Mouse (Mus musculus) layer of hippocampus, postnatal 36 days (tissue): ENCODE measurements around the gene Itgam. TPM values are rescaled to one million over a fixed set of nuclear protein-coding genes. Genes with fewer than 3 reads are reported as not detected.

Source experiments
- DNase-seq, 2 experiments: peaks; one replicate each; pipeline ENCODE4 v3.0.0; 2022
- total RNA-seq, 2 experiments: library from RNA; stranded (reverse); gene quantifications; 2 replicates each; pipeline ENCODE4 v1.2.3; 2021

Gene Itgam
- total RNA-seq, 2 experiments from 2014 or later = 9.1 to 12.0 TPM

DNA sequence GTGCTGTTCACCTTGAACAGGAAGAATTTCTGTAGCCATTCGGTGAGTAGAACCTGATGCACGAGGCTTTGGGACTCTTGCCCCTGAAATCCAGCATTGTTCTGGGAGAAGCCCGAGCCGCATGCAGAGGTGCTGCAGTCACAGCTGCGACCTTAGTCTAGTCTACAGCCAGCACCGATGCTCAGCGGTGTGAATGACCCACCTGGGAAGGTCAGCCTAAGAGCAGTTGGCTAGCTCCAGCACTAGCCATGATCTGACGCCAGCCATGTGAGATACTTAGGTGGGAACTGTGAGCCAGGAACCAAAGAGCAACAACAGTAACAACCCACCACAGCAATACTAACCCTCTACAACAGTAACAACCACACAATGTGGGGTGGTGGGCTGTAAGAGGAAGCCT, 4.6 kb upstream of the Itgam start:
- DNase-seq = no peak

DNA sequence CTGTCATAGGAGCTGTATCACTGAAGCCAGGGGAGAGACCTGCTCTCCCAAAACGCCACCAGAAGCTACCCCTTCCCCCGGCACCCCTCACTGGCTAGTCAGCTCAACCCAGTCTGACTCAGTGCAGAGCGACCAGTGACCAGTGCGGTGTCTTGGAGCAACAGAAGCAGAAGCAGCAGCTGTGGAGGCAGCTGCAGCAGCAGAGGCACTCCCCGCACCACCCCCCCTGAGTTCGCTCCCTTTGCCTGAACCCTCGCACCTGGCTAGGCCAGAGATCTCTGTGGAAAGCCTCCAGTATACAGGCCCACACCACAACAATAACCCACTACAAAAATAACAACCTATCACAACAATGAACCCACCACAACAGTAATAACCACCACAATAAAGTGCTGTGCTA, 3.9 kb upstream of the Itgam start:
- DNase-seq = no peak

DNA sequence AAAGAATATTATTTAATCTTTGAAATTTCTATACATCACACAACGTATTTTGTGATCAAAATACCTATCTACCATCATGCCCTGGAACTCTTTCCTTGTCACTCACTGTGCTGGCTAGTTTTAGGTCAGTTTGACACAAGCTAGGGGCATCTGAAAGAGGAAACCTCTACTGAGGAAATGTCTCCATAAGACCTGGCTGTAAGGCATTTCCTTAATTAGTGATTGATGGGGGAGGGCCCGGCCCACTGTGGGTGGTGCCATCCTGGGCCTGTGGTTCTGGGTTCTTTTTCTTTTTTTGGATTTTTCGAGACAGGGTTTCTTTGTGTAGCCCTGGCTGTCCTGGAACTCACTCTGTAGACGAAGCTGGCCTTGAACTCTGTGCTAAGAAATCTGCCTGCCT, 3.3 kb upstream of the Itgam start:
- DNase-seq = no peak

DNA sequence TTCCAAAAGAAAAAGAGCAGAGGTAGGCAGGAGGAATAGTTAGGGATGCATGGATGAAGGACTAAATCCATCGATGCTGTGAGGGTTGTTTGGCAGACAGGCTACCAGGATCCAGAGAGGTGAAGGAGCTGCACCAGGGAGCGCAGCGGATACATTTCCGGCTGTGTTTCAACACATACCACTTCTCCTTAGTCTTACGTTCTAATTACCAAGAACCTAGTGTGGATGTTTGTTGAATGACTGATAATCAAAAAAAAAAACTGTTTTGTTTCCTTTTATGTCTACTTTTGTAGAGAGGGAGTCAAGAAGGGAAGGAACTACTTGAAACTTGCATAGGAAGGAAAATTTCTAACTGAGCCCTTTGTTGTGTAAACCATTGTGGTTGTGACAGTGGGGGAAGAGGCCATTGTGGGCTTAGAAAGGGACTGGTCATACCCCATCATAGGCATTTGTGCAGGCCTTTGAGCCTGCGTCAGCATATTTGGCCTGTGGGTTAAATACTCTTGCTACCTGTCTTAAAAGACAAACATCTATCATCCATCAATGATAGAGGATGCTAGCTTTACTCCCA, 856 bp downstream of the Itgam start:
- DNase-seq = no peak

DNA sequence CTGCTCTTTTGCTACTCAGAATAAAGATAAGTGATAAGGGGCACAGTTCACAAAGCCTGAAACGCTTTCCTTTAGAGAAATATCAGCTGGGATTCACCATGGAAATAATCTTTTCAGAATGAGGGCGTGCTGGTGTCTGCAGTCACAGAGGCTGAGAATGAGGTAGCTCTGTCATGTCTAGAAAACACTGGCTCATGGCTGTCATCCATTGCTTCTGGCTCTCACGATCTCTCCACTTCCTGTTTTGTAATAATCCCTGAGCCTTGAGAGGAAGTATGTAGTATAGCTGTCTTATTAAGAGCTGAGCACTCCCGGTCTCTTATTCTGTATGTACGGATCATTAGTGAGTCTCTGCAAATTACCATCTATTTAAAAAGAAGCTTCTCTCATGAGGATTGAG, 3.1 kb downstream of the Itgam start:
- DNase-seq = no peak

DNA sequence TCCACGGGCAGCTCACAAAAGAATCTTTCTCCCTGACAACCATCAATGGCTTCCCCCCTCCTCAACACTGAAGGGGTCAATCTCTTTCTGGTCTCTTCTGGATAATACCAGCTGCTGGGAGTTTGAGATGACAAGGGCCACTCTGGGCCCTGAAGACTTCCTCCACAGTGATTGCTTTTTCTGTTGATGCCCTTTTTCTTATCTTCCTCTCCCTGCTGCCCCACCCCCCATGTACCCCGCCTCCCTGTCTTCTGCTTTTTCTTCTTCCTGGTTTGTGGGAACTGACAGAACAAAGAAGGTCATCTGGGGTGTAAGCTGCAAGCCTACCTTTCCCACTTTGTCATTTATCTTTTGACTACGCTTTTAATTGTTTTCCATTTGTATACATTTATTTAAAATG, 5.4 kb downstream of the Itgam start:
- no peak for DNase-seq

DNA sequence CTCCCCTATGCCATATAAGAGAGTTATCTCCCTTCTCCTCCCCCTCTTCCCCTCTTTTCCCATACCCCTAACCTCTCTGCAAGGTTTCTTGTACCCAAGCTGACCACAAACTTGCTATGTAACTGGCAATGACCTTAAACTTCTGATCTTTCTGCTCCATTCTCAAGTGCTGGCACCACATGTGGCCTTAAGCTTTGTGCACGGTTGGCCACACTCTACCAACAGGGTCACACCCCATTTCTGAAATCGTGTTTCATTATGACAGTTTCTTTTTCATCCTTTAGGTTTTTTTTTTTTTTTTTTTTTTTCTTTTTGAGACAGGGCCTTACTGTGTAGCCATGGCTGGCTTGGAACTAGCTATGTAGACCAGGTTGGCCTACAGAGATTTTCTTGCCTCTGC, 7.4 kb downstream of the Itgam start:
- no peak for DNase-seq

DNA sequence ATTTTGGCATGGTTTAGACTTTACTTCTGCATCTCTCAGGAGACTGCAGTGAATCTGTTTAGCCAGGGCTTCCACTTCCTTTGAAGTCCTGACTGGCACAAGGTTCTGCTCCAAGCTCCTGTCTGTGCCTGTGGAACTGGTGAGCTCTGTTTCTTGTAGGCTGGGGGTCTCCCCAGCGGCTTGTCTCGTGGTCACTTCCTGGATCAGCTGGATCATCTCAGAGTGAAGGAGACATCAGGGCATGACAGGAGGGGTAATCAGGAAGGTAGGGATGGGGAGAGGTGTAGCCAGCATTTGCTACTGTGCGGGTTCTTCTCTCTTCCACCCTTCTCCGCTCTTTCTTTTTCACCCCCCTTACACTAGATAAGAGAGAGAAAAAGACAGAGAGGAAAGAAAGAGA, 9.4 kb downstream of the Itgam start:
- no peak for DNase-seq

DNA sequence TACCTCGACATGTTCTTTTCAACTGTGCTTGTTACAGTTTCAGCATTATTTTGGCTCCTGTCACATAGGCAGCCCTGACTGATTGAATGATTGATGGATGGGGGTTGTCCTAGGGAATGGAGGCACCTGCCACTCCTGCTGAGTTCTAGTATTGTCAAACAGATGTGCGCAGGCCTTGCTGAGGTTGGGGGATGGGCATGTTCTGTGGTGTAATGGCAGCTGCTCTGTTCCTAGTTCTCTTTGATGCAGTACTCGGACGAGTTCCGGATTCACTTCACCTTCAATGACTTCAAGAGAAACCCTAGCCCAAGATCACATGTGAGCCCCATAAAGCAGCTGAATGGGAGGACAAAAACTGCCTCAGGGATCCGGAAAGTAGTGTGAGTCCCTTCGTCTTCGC, 17.6 kb downstream of the Itgam start:
- no peak for DNase-seq

DNA sequence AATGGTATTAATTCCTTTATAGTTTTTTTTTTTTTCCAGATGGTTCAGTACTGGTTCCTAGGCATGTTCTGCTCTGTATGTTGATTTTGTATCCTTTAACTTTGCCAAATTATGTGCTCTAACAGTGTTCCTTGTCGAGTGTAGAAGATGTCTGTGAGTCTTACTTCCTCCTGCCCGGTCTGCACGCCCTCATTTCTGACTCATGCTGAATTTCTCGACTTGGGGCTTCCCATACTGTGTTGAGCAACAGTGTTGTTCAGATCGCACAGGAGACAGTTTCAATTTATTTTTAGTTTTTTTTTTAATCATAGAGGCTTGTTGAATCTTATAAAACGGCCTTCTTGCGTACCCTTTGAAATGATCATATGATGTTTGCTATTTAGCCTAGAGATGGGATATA, 26.7 kb downstream of the Itgam start:
- no peak for DNase-seq

DNA sequence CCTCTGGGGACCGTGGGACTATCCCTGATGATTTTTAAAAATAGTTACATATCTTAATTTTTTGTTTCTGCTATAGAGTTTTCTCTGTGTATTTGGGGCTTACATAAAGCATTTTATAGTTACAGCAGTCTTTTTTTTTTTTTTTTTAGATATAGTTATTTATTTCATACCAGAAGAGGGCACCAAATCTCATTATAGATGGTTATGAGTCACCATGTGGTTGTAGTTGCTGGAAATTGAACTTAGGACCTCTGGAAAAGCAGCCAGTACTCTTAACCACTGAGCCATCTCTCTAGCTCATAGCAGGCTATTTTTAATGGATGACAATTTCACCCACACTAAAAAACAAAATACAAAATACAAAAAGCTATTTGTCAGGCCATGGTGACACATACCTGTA, 35.7 kb downstream of the Itgam start:
- no peak for DNase-seq

DNA sequence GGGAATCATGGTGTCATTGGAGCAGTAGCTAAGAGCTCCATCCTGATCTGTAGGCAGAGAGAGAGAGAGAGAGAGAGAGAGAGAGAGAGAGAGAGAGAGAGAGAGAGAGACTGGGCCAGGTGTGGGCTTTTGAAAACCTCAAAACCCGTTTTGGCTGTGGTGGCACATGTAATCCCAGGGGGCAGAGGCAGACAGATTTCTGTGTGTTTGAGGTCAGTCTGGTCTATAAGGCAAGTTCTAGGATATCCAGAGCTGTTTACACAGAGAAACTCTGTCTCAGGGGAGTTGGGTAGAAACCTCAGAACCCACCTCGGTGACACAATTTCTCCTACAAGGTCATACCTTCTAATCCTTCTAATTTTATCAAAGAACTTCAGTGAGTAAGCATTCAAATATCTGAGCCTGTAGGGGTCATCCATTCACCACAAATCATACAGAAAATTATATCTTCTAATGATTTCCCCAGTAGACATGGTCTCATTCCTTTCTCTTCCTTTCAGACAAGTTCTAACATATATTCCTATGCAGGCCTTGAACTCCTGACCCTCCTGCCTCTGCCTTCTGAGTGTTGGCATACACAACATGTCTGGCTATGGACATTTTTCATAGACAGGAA, 38.4 kb downstream of the Itgam start:
- DNase-seq = no peak

DNA sequence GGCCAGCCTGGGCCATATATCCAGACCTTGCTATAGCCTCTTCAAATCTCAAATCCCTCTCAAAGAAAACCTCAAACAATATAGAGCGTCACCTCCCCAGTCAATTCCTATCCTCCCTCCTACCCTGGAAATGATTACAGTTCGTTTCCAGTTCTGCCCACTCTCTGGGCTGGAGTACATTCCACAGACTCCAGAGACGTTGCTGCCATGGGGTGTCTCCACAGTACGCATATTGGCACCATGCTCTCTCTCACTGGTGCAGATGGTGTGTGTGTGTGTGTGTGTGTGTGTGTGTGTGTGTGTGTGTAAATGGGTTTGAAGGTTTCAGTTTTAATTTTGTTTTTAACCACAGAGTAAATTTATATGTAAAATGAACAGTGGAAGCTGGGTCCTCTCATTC, 42.8 kb downstream of the Itgam start:
- peak; percentile 32 to 35 for DNase-seq

DNA sequence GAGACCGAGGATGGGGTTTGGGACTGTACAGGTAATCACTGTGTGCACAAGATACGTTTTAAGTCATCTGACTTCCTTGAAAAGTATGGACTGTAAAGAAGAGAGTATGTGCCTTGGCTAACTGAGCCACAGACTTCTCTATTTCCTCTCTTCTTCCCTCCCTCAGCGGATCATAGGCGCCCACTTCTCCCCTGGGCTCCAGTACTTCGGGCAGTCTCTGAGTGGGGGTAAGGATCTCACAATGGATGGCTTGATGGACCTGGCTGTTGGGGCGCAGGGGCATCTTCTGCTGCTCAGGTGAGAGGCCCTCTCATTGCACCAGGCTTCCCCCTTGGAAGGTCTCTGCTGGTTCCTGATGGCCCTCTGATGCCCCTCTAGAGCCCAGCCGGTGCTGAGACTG, 45.0 kb downstream of the Itgam start:
- no peak for DNase-seq

DNA sequence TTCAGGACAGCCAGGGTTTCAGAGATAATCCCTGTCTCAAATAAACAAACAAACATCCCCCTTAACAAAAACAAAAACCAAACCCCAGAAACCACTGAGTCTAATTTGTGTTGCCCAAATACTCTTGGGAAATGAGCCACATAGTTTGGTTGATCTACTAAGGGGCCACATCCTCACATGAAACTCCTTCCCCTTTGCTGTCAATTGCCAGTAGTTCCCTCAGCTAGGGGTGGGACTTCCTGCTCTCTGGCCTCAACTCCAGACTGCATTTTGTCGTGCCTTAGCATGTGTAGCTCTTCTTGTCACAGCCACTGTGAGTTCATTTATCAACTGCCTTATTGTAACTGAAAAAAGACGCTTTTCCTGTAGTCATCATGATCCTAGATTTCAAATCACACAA, 47.9 kb downstream of the Itgam start:
- no peak for DNase-seq

DNA sequence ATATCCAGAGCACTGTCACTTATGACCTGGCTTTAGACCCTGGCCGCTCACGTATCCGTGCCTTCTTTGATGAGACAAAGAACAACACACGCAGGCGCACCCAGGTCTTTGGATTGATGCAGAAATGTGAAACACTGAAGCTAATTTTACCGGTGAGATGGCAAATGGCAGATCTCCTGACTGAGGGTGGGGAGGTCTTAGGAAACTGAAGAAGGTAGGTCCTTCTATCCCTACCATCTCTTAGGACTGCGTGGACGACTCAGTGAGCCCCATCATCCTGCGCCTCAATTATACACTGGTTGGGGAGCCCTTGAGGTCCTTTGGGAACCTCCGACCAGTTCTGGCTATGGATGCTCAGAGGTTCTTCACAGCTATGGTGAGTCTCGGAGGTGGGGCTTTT, 49.7 kb downstream of the Itgam start:
- no peak for DNase-seq

DNA sequence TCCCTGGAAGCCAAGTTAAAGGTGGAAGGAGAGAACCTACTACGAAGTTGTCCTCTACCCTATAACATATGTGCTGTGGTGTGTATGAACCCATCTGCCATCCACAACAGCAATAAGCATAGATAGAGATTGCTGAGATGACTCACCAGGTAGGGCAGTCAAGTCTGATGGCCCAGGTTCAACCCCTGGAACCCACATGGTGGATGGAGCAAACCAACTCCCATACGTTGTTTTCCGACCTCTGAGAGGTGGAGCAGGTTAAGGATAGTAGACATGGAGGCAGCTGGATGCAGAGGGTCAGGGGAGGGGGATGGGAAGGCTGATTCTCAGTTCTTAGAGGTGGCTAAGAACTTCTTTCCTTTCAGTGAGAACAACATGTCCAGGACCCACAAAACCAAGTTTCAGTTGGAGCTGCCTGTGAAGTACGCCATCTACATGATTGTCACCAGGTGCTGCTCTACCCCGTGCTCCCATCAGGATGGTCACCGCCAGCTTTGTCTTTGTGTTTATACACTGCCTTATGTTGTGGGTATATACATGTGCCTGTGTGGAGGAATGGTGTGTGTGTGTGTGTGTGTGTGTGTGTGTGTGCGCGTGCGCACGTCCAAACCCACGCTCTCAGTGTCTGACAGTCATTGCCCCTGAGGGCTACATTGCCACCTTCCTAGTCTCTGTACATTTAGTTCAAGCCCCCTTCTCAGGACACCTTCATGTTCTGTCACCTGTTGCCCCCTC, 52.1 kb downstream of the Itgam start:
- no peak for DNase-seq

DNA sequence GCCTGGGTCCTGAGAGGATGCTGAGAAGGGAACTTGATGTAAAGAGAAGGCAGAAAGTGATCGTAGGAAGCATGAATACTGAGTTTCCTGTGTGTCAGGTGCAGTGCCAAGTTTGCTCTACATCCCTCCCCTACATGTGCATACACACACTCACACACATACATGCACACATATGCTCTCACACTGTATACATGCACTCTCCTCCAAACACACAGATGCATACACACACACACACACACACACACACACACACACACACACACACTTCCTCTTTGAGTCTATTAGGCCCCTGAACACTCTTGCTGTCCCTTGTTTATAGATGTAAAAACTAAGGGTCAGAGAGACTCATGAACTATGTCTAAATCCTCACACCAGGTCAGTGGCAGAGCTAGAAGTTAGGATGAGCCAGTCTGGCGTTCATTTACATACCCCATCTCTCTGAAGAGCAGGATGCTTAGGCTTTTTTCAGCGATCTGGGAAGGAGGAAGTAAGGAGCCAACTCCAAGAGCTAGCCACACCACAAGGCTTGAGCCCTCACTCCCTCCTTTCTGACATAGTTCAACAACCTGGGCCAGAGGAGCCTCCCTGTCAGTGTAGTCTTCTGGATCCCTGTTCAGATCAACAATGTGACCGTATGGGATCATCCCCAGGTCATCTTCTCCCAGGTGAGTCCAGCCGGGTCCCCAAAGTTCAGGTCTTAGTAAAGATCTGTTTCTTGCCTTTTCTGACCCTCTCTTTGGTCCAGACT, 52.9 kb downstream of the Itgam start:
- DNase-seq = no peak

DNA sequence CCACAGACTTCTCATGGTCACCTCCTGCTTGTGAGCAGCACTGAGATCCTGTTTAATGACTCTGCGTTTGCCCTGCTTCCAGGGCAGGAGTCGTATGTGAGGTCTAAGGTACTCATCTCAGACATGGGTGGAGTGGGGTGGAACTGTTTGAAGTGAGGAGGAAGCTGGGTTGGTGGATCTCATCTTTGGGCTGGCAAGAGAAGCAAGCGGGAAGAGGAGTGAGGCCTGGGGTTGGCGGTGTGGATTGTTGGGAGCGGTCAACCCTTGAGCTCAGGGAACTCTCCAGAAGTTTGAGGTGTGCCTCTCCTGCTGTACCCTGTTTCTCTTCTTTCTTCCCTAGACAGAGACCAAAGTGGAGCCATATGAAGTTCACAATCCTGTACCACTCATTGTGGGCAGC, 54.0 kb downstream of the Itgam start:
- DNase-seq = no peak

DNA sequence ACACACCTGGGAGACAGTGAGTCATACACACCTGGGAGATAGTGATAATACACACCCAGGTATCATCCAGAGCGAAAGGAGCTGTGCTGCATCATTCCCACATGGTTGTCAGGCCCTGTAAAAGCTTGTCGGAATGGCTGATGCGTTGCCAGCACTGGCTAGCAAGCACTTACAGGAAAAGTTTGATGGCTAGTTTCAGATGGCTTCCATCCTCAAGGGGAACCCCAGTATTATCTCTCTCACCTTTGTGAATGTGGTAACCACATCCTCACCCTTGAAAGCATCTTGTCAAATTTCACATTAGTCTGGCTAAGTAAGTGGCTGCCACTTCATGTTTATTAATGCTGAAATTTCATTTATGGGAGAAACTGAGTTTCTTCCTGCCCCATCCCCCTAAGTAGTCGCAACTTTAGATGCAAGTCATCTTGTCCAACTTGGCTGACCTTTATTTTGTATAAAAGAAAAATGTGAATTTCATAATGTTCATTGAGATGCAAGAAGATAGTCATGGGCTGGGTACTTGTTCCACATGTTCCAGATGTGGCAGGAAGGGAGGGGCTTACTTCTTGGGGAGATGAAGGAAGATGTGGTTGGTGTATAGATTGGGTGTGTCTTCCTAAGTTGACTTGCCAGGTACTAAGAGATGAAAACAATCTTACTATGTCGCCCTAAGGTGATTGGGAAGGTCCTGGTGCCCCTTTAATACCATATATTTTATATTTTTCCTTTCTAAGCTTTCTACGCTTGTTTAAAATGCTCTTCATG, 57.5 kb downstream of the Itgam start:
- no peak for DNase-seq

DNA sequence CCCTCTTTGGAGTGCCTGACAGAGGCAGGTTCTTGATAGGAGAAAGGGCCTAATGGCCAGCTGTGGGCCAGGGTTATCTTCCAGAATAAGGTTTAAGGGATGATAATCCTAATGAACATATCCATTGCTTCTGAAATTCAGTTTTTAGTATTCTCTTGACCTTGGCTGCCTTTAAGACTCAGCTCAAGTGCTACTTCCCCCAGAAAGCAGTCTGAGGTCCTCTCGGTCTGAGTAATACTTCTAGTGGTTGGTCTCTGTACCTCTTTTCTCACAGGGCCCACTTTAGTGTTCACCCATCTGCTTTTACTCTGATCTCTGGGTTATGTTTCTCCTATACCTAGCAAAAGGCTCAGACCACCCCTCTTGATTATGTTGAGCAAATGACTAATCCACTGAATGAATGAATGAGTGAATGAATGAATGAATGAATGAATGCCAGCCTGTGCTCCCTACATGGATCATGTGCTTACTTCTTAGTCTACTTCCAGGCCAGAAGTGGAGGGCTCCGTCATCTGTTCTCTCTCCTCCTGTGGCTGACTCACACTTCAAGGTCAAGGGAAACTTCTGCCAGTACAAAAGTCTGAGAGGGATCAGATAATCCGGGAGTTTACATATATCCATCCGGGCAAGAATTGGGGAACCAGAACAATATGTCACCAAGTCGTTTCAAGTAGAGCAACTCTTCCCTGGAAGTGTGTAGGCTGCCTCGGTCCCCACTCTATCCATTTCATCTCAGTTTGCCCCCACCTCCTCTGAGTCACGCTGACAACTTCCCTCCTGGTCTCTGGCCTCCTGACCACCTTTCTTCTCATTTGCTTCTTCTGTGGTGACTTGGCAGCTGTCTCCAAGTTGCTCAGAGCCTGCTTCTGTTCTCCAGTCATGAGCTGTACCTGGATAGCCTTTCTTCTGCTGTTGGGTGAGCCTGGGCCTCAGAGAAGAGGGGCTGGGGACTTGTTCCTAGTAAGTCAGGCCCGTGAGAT, 66.6 kb downstream of the Itgam start, which contains the start of gene Itgax:
TSS of gene Itgax (plus strand) at position 807 of the 980 bp plus-strand sequence.
- DNase-seq = no peak
